Mouse (Mus musculus) MEL (cell line): Measurements from ENCODE around the gene Pop5. TPM values are rescaled to one million over a fixed set of nuclear protein-coding genes. Genes with fewer than 3 reads are reported as not detected.

Source experiments
- DNase-seq: peaks from one replicate; pipeline ENCODE4 v3.0.0; 2011; ENCODE audit warnings: low read depth, low spot score
- H3K27ac ChIP-seq: 2 replicates; pipeline ENCODE4 v1.5.1; 2012; ENCODE audit warnings: low read depth, mild to moderate bottlenecking, control low read depth, low read length, moderate library complexity; ENCODE audit not compliant: control insufficient read depth
- H3K27me3 ChIP-seq, 2 experiments: fragments of 150-350 bp in 1 of 2; sonication (generic) in 1 of 2; 2 replicates each; pipeline ENCODE4 v1.6.1; 2012; ENCODE audit warnings: low read length in 2 of 2, mild to moderate bottlenecking in 2 of 2, improper control_type of control experiment in 1 of 2, moderate library complexity in 1 of 2; ENCODE audit not compliant: insufficient read depth in 2 of 2, control insufficient read depth in 1 of 2
- H3K36me3 ChIP-seq, 2 experiments: 2 replicates each; pipeline ENCODE4 v1.6.1; 2012 to 2014; ENCODE audit warnings: low read length in 2 of 2, improper control_type of control experiment in 1 of 2, inconsistent platforms in 1 of 2, mild to moderate bottlenecking in 1 of 2; ENCODE audit not compliant: insufficient read depth in 2 of 2, control insufficient read depth in 1 of 2
- H3K4me1 ChIP-seq, 2 experiments: fragments of 150-350 bp in 1 of 2; sonication (generic) in 1 of 2; 2 replicates each; pipeline ENCODE4 v1.6.1; 2012; ENCODE audit warnings: low read length in 2 of 2, improper control_type of control experiment in 1 of 2, mild to moderate bottlenecking in 1 of 2; ENCODE audit not compliant: insufficient read depth in 2 of 2, control insufficient read depth in 1 of 2
- H3K4me3 ChIP-seq, 2 experiments: fragments of 150-350 bp in 1 of 2; sonication (generic) in 1 of 2; 2 replicates each; pipeline ENCODE4 v1.5.1; 2012; ENCODE audit warnings: low read depth in 2 of 2, low read length in 2 of 2, mild to moderate bottlenecking in 2 of 2, moderate library complexity in 2 of 2, control low read depth in 1 of 2, improper control_type of control experiment in 1 of 2; ENCODE audit not compliant: control insufficient read depth in 1 of 2, insufficient read depth in 1 of 2
- H3K79me2 ChIP-seq: 2 replicates; pipeline ENCODE4 v1.6.1; 2012; ENCODE audit warnings: mild to moderate bottlenecking, low read length, moderate library complexity; ENCODE audit not compliant: control insufficient read depth, poor library complexity, insufficient read depth
- H3K9ac ChIP-seq: 2 replicates; pipeline ENCODE4 v1.6.1; 2012; ENCODE audit warnings: low read depth, mild to moderate bottlenecking, control low read depth, low read length, moderate library complexity; ENCODE audit not compliant: control insufficient read depth, poor library complexity, severe bottlenecking
- H3K9me3 ChIP-seq: fragments of 150-350 bp; sonication (generic); replicated peaks from 2 replicates; pipeline ENCODE4 v1.6.1; 2012; ENCODE audit warnings: mild to moderate bottlenecking, low read length, improper control_type of control experiment, moderate library complexity; ENCODE audit not compliant: insufficient read depth
- CHD2 ChIP-seq: IDR thresholded peaks from 2 replicates; pipeline ENCODE4 v1.6.1; 2011; ENCODE audit warnings: low read length, improper control_type of control experiment
- ELF1 ChIP-seq: IDR thresholded peaks from 2 replicates; pipeline ENCODE4 v1.6.1; 2014; ENCODE audit warnings: low read depth, mild to moderate bottlenecking, inconsistent platforms, low read length, improper control_type of control experiment, moderate library complexity
- EP300 ChIP-seq, 2 experiments: IDR thresholded peaks; 2 replicates each; pipeline ENCODE4 v1.6.1; 2011; ENCODE audit warnings: improper control_type of control experiment in 2 of 2, low read length in 2 of 2, low read depth in 1 of 2, mild to moderate bottlenecking in 1 of 2
- JUND ChIP-seq: IDR thresholded peaks from 2 replicates; pipeline ENCODE4 v1.6.1; 2011; ENCODE audit warnings: low read depth, mild to moderate bottlenecking, improper control_type of control experiment, low read length
- KAT2A ChIP-seq: conservative IDR thresholded peaks from 2 replicates; pipeline ENCODE4 v1.6.1; 2012; ENCODE audit warnings: low read depth, low read length, improper control_type of control experiment, inconsistent platforms
- MAZ ChIP-seq: IDR thresholded peaks from 2 replicates; pipeline ENCODE4 v1.6.1; 2012; ENCODE audit warnings: low read depth, mild to moderate bottlenecking, inconsistent platforms, low read length, improper control_type of control experiment
- MYB ChIP-seq: IDR thresholded peaks from 2 replicates; pipeline ENCODE4 v1.6.1; 2011; ENCODE audit warnings: mild to moderate bottlenecking, low read depth, low read length, improper control_type of control experiment
- MYC ChIP-seq: IDR thresholded peaks from 2 replicates; pipeline ENCODE4 v1.6.1; 2011; ENCODE audit warnings: low read depth, mild to moderate bottlenecking, low read length, improper control_type of control experiment, moderate library complexity
- NELFE ChIP-seq: IDR thresholded peaks from 2 replicates; pipeline ENCODE4 v1.6.1; 2011; ENCODE audit warnings: low read depth, low read length, improper control_type of control experiment
- NRF1 ChIP-seq: IDR thresholded peaks from 2 replicates; pipeline ENCODE4 v1.6.1; 2014; ENCODE audit warnings: low read depth, mild to moderate bottlenecking, inconsistent platforms, low read length, improper control_type of control experiment, moderate library complexity; ENCODE audit not compliant: poor library complexity, insufficient read depth, severe bottlenecking
- POLR2AphosphoS5 ChIP-seq: IDR thresholded peaks from 2 replicates; pipeline ENCODE4 v1.6.1; 2012; ENCODE audit warnings: low read depth, borderline replicate concordance, mild to moderate bottlenecking, inconsistent platforms, low read length, moderate library complexity, mixed read lengths
- RCOR1 ChIP-seq: IDR thresholded peaks from 2 replicates; pipeline ENCODE4 v1.6.1; 2012; ENCODE audit warnings: low read depth, mild to moderate bottlenecking, inconsistent platforms, low read length, improper control_type of control experiment
- SMC3 ChIP-seq: IDR thresholded peaks from 2 replicates; pipeline ENCODE4 v1.6.1; 2011; ENCODE audit warnings: low read depth, low read length, improper control_type of control experiment
- TCF12 ChIP-seq: IDR thresholded peaks from 2 replicates; pipeline ENCODE4 v1.6.1; 2014; ENCODE audit warnings: low read depth, mild to moderate bottlenecking, inconsistent platforms, low read length, improper control_type of control experiment, moderate library complexity
- UBTF ChIP-seq: IDR thresholded peaks from 2 replicates; pipeline ENCODE4 v1.6.1; 2012; ENCODE audit warnings: low read depth, mild to moderate bottlenecking, inconsistent platforms, low read length, improper control_type of control experiment, moderate library complexity, borderline replicate concordance; ENCODE audit not compliant: insufficient read depth
- USF1 ChIP-seq: IDR thresholded peaks from 2 replicates; pipeline ENCODE4 v1.6.1; 2014; ENCODE audit warnings: low read depth, mild to moderate bottlenecking, inconsistent platforms, low read length, improper control_type of control experiment, moderate library complexity
- USF2 ChIP-seq, 2 experiments: IDR thresholded peaks; 2 replicates each; pipeline ENCODE4 v1.6.1; 2011 to 2012; ENCODE audit warnings: improper control_type of control experiment in 2 of 2, low read length in 2 of 2, borderline replicate concordance in 1 of 2, inconsistent platforms in 1 of 2, low read depth in 1 of 2, mild to moderate bottlenecking in 1 of 2; ENCODE audit not compliant: insufficient read depth in 1 of 2
- ZKSCAN1 ChIP-seq: IDR thresholded peaks from 2 replicates; pipeline ENCODE4 v1.6.1; 2012; ENCODE audit warnings: low read depth, mild to moderate bottlenecking, inconsistent platforms, low read length, improper control_type of control experiment, moderate library complexity
- polyA plus RNA-seq, 2 experiments: library from polyadenylated mRNA; stranded (reverse) in 1 of 2; unstranded in 1 of 2; fragments of >175 nt in 1 of 2; fragments of >200 nt in 1 of 2; gene quantifications; 2 replicates each; pipeline versions ENCODE4 v1.2.1 to v1.2.4; 2012; ENCODE audit warnings: low replicate concordance in 2 of 2, low read depth in 1 of 2; ENCODE audit not compliant: insufficient read length in 2 of 2, insufficient read depth in 1 of 2, missing spikeins in 1 of 2
- total RNA-seq: library from RNA; depleted of rRNA; stranded (reverse); fragments of 300-350 nt; gene quantifications from 2 replicates; pipeline ENCODE4 v1.2.3, GENCODE M21; 2012

Pop5 gene
- total and polyA plus RNA-seq, 3 experiments: 103 to 388 (median 208) TPM

DNA sequence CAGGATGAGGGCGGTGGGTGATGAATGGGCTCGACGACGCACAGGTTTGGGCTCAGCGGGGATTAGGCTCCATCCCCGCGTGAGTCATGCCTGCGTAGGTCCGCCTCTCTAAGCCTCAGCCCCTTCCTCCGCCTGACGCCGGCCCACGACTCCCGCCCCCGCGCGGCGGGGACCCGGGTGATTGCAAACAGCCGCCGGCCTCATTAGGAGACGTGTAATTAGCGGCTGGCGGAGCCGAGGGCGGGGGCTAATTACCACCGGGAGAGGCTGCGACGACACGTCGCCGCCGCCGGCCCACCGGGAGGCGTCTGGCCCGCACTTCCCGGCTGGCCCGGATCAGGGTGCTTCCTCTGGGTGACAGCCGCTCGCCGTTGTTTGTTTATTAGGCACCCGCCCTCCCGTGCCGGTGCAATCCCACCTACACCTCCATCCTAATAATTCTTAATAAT lies 289 bp upstream of the Pop5 start:
- Histone ChIP-seq H3K27ac (peak overlapping the region; percentile 58), H3K27me3 (no peaks in the 10 kb centered on the region), H3K4me3 (peak overlapping the region; percentile 75 to 80), H3K9me3 (no peaks in the 10 kb centered on the region), H3K4me1 (peaks cover 3 to 17% of the 10 kb centered on the region in 2 experiments; a peak in 2 of 4 replicates), H3K36me3 (peaks cover 0 to 13% of the 10 kb centered on the region in 2 experiments), H3K79me2 (peaks cover 9% of the 10 kb centered on the region), H3K9ac (peak overlapping the region; percentile 72)
- peak; percentile 70 for DNase-seq
- no peak for TF ChIP-seq CHD2
- no peak for TF ChIP-seq RCOR1
- no peak for TF ChIP-seq MYB
- no peak for TF ChIP-seq POLR2AphosphoS5
- no peak for TF ChIP-seq KAT2A
- TF ChIP-seq USF2 (IDR thresholded peaks at IDR 0.05; ENCODE audit: borderline replicate concordance in 1 of 2, insufficient read depth in 1 of 2, low read depth in 1 of 2, low read length in 2 of 2): no peak
- TF ChIP-seq ELF1: no peak
- no peak for TF ChIP-seq USF1
- TF ChIP-seq JUND: no peak
- 0 out of 2 replicates have a peak, but pooled peaks have one; percentile 21 for TF ChIP-seq TCF12
- peak; percentile 21; the same call in 1 of the 2 replicates for TF ChIP-seq SMC3
- no peak for TF ChIP-seq MAZ
- TF ChIP-seq MYC: no peak
- TF ChIP-seq NRF1: no peak
- 0 out of 2 replicates have a peak, but pooled peaks have one; percentile 46 for TF ChIP-seq UBTF
- TF ChIP-seq EP300 (IDR thresholded peaks at IDR 0.05; ENCODE audit: low read depth in 1 of 2, low read length in 2 of 2): 0 out of 4 replicates have a peak, but pooled peaks of 1 of the 2 experiments have one; percentile 10
- TF ChIP-seq ZKSCAN1: no peak
- no peak for TF ChIP-seq NELFE
